In genomic region chr6:7711837-7712330, GRCm38 (mm10) we compare ENCODE assay signal across 22 mouse cellular contexts. TPM values are rescaled to one million over a fixed set of nuclear protein-coding genes. Genes with fewer than 3 reads are reported as not detected.
A peak's percentile ranks its signal among the peaks of the same experiment; 100 is the strongest.
DNase-seq lines count a peak whose midpoint lies in the region; ATAC-seq lines count a peak whose summit lies in the region.
"Had no signal": no experiment of that assay in that cellular context is flagged by ENCODE, and none has a peak within 500 bp of the region (broad histone marks: within the 10 kb centered on the region; RNA-seq: fewer than 3 reads in every experiment).

No protein-coding gene starts in this region.

- WGBS in limb, embryonic 10.5 days, result 69% methylated on average over 3 of the region's 3 CpGs
- WGBS in stomach, embryonic 16.5 days, result 62% methylated on average over 3 of the region's 3 CpGs

- no peak overlapping the region for H3K4me3 ChIP-seq in limb, embryonic 10.5 days
- H3K4me3 ChIP-seq in stomach, embryonic 16.5 days (replicated peaks; ENCODE audit: low read length), result no peak overlapping the region
- H3K4me3 ChIP-seq: embryonic facial prominence, embryonic 10.5 days; embryonic facial prominence, embryonic 12.5 days; forebrain, embryonic 13.5 days; forebrain, embryonic 15.5 days had no signal

- no peaks in the 10 kb centered on the region for H3K4me1 ChIP-seq in limb, embryonic 10.5 days
- no peaks in the 10 kb centered on the region for H3K4me1 ChIP-seq in stomach, embryonic 16.5 days (ENCODE audit: control insufficient read depth, insufficient read depth, low read length)
- H3K4me1 ChIP-seq: embryonic facial prominence, embryonic 10.5 days; embryonic facial prominence, embryonic 12.5 days; forebrain, embryonic 13.5 days had no signal

- peak; percentile 64 for DNase-seq in ES-CJ7 (ENCODE audit: low read depth, low spot score)
- DNase-seq in limb, embryonic 10.5 days (ENCODE audit: low spot score), result peak; percentile 13
- no peak for DNase-seq in embryo, embryonic 10.5 days (ENCODE audit: low spot score)
- DNase-seq in urinary bladder, adult 2 months (ENCODE audit: low spot score), result no peak
- no peak for DNase-seq in right cerebral cortex, postnatal 25 days
- DNase-seq in c-Kit-positive CD71-positive TER-119-positive erythroid progenitor cells, embryonic 14.5 days (ENCODE audit: low spot score), result no peak
- DNase-seq: adrenal gland, adult 8-10 months; adrenal gland, postnatal 14 days; adrenal gland, postnatal 36 days; cerebellum, adult 11 months; cerebellum, adult 18-20 months; cerebellum, adult 8-10 months; cerebellum, adult 9-11 months; cerebellum, postnatal 14 days; cerebellum, postnatal 36 days; forebrain, postnatal 0 days had no signal

- H3K4me2 ChIP-seq in stomach, embryonic 16.5 days (ENCODE audit: low read depth, low read length), result no peak overlapping the region
- H3K4me2 ChIP-seq: embryonic facial prominence, embryonic 12.5 days; forebrain, embryonic 13.5 days; forebrain, embryonic 15.5 days had no signal

- H3K27me3 ChIP-seq in limb, embryonic 10.5 days (ENCODE audit: low read depth, poor library complexity, severe bottlenecking), result no peaks in the 10 kb centered on the region
- H3K27me3 ChIP-seq in stomach, embryonic 16.5 days (ENCODE audit: control insufficient read depth, insufficient read depth, low read length), result no peaks in the 10 kb centered on the region
- H3K27me3 ChIP-seq: embryonic facial prominence, embryonic 12.5 days; forebrain, embryonic 13.5 days; forebrain, embryonic 15.5 days had no signal

- no peak overlapping the region for H3K27ac ChIP-seq in limb, embryonic 10.5 days
- no peak overlapping the region; the same call in 1 of the 2 replicates for H3K27ac ChIP-seq in stomach, embryonic 16.5 days (ENCODE audit: low read length)
- H3K27ac ChIP-seq: embryonic facial prominence, embryonic 10.5 days; embryonic facial prominence, embryonic 12.5 days; forebrain, embryonic 13.5 days; forebrain, embryonic 15.5 days had no signal

- no peak overlapping the region for H3K9ac ChIP-seq in stomach, embryonic 16.5 days (ENCODE audit: low read length)
- H3K9ac ChIP-seq: embryonic facial prominence, embryonic 12.5 days; forebrain, embryonic 13.5 days; forebrain, embryonic 15.5 days; forebrain, postnatal 0 days had no signal

- H3K9me3 ChIP-seq in limb, embryonic 10.5 days (replicated peaks), result no peaks in the 10 kb centered on the region
- H3K9me3 ChIP-seq in stomach, embryonic 16.5 days (replicated peaks; ENCODE audit: control insufficient read depth, low read length), result no peaks in the 10 kb centered on the region
- H3K9me3 ChIP-seq: embryonic facial prominence, embryonic 10.5 days; embryonic facial prominence, embryonic 12.5 days; forebrain, embryonic 13.5 days; forebrain, embryonic 15.5 days had no signal

- ATAC-seq in stomach, embryonic 16.5 days (ENCODE audit: insufficient read depth, low FRiP score), result peak; percentile 37; the same call in 1 of the 2 replicates
- ATAC-seq: activated CD4-positive, CD25-positive, alpha-beta regulatory T cell, adult 4 months; forebrain, embryonic 13.5 days; forebrain, embryonic 15.5 days; forebrain, postnatal 0 days had no signal

- no peaks in the 10 kb centered on the region for H3K36me3 ChIP-seq in limb, embryonic 10.5 days
- H3K36me3 ChIP-seq in stomach, embryonic 16.5 days (ENCODE audit: control insufficient read depth, insufficient read depth, low read length), result no peaks in the 10 kb centered on the region
- H3K36me3 ChIP-seq: embryonic facial prominence, embryonic 10.5 days; embryonic facial prominence, embryonic 12.5 days; forebrain, embryonic 15.5 days had no signal

RNA-seq across cellular contexts. Expression of gene Asns, which starts 18.8 kb away (rescaled TPM):
- 100.0 and 126 TPM in 2 replicates for polyA plus RNA-seq in limb, embryonic 10.5 days (2016; fragmentation: Nextera tagmentation; extraction: Ambion mirVana)
- polyA plus RNA-seq in stomach, embryonic 16.5 days (2015; fragmentation: Nextera tagmentation; extraction: Ambion mirVana), result 181 and 183 TPM in 2 replicates
- 18.9 and 21.7 TPM in 2 replicates for polyA plus RNA-seq in urinary bladder, adult 2 months (2012; rRNA removed)

Comparison
In these comparisons a context has a peak if more than half of its experiments do, and no peak if none do; other contexts are left out.
1. DNase-seq: peak in ES-CJ7 (single experiment) and limb, embryonic 10.5 days (single experiment); none in embryo, embryonic 10.5 days (single experiment), urinary bladder, adult 2 months (single experiment), right cerebral cortex, postnatal 25 days (single experiment) and c-Kit-positive CD71-positive TER-119-positive erythroid progenitor cells, embryonic 14.5 days (single experiment).